Mouse (Mus musculus): Measurements from ENCODE around the gene Arl3. TPM values are rescaled to one million over a fixed set of nuclear protein-coding genes. Genes with fewer than 3 reads are reported as not detected.

Gene Arl3
- polyA plus RNA-seq, 1 experiment: 36.9 TPM

GRCm38 (mm10) chr19:46538213-46538612 lies 34.8 kb downstream of the Arl3 start:
- Histone ChIP-seq H3K27ac (ENCODE audit: insufficient read depth, low read depth, low read length) (no peak overlapping the region), H3K4me1 (ENCODE audit: control insufficient read depth, insufficient read depth, low read length) (no peaks in the 10 kb centered on the region), H3K4me3 (ENCODE audit: insufficient read depth, low read length) (no peak overlapping the region)
- TF ChIP-seq POLR2A (IDR thresholded peaks at IDR 0.05; ENCODE audit: borderline replicate concordance, low read depth, low read length) (no peak), CTCF (IDR thresholded peaks at IDR 0.05; ENCODE audit: low read depth, low read length) (no peak)

GRCm38 (mm10) chr19:46537357-46537756 lies 35.6 kb downstream of the Arl3 start:
- no peak for TF ChIP-seq CTCF (IDR thresholded peaks at IDR 0.05; ENCODE audit: low read depth, low read length)
- Histone ChIP-seq H3K27ac (ENCODE audit: insufficient read depth, low read depth, low read length) (no peak overlapping the region), H3K4me1 (ENCODE audit: control insufficient read depth, insufficient read depth, low read length) (no peaks in the 10 kb centered on the region; the same call in 1 of the 2 replicates), H3K4me3 (ENCODE audit: insufficient read depth, low read length) (no peak overlapping the region)

- Histone ChIP-seq H3K27ac (ENCODE audit: insufficient read depth, low read depth, low read length) (no peak overlapping the region), H3K4me1 (ENCODE audit: control insufficient read depth, insufficient read depth, low read length) (peaks cover 8% of the 10 kb centered on the region; the same call in 1 of the 2 replicates), H3K4me3 (ENCODE audit: insufficient read depth, low read length) (no peak overlapping the region)
- TF ChIP-seq CTCF (IDR thresholded peaks at IDR 0.05; ENCODE audit: low read depth, low read length) (no peak), POLR2A (IDR thresholded peaks at IDR 0.05; ENCODE audit: borderline replicate concordance, low read depth, low read length) (no peak)
Measured at GRCm38 (mm10) chr19:46534542-46535098, 38.4 kb downstream of the Arl3 start.

- TF ChIP-seq POLR2A (IDR thresholded peaks at IDR 0.05; ENCODE audit: borderline replicate concordance, low read depth, low read length) (no peak), CTCF (IDR thresholded peaks at IDR 0.05; ENCODE audit: low read depth, low read length) (no peak)
- H3K27ac ChIP-seq (ENCODE audit: insufficient read depth, low read depth, low read length): no peak overlapping the region
- H3K4me1 ChIP-seq (ENCODE audit: control insufficient read depth, insufficient read depth, low read length): peaks cover 11% of the 10 kb centered on the region
- no peak overlapping the region for H3K4me3 ChIP-seq (ENCODE audit: insufficient read depth, low read length)
Measured at GRCm38 (mm10) chr19:46533525-46533924, 39.5 kb downstream of the Arl3 start.

GRCm38 (mm10) chr19:46533066-46533465 lies 39.9 kb downstream of the Arl3 start:
- H3K4me3 ChIP-seq (ENCODE audit: insufficient read depth, low read length): no peak overlapping the region
- H3K4me1 ChIP-seq (ENCODE audit: control insufficient read depth, insufficient read depth, low read length): peaks cover 12% of the 10 kb centered on the region
- no peak overlapping the region for H3K27ac ChIP-seq (ENCODE audit: insufficient read depth, low read depth, low read length)
- TF ChIP-seq POLR2A (IDR thresholded peaks at IDR 0.05; ENCODE audit: borderline replicate concordance, low read depth, low read length) (no peak), CTCF (IDR thresholded peaks at IDR 0.05; ENCODE audit: low read depth, low read length) (no peak)

- Histone ChIP-seq H3K4me3 (ENCODE audit: insufficient read depth, low read length) (no peak overlapping the region), H3K4me1 (ENCODE audit: control insufficient read depth, insufficient read depth, low read length) (peaks cover 19% of the 10 kb centered on the region), H3K27ac (ENCODE audit: insufficient read depth, low read depth, low read length) (no peak overlapping the region)
- TF ChIP-seq CTCF (IDR thresholded peaks at IDR 0.05; ENCODE audit: low read depth, low read length) (no peak), POLR2A (IDR thresholded peaks at IDR 0.05; ENCODE audit: borderline replicate concordance, low read depth, low read length) (no peak)
Measured at GRCm38 (mm10) chr19:46532031-46532688, 40.8 kb downstream of the Arl3 start.

- no peak for TF ChIP-seq POLR2A (IDR thresholded peaks at IDR 0.05; ENCODE audit: borderline replicate concordance, low read depth, low read length)
- TF ChIP-seq CTCF (IDR thresholded peaks at IDR 0.05; ENCODE audit: low read depth, low read length): no peak
- H3K4me3 ChIP-seq (ENCODE audit: insufficient read depth, low read length): no peak overlapping the region
- peaks cover 25% of the 10 kb centered on the region for H3K4me1 ChIP-seq (ENCODE audit: control insufficient read depth, insufficient read depth, low read length)
- H3K27ac ChIP-seq (ENCODE audit: insufficient read depth, low read depth, low read length): no peak overlapping the region
Measured at GRCm38 (mm10) chr19:46531071-46532030, 41.6 kb downstream of the Arl3 start.

- H3K27ac ChIP-seq (ENCODE audit: insufficient read depth, low read depth, low read length): no peak overlapping the region
- H3K4me1 ChIP-seq (ENCODE audit: control insufficient read depth, insufficient read depth, low read length): peaks cover 33% of the 10 kb centered on the region
- TF ChIP-seq POLR2A (IDR thresholded peaks at IDR 0.05; ENCODE audit: borderline replicate concordance, low read depth, low read length): no peak
- no peak for TF ChIP-seq CTCF (IDR thresholded peaks at IDR 0.05; ENCODE audit: low read depth, low read length)
- no peak overlapping the region for H3K4me3 ChIP-seq (ENCODE audit: insufficient read depth, low read length)
Measured at GRCm38 (mm10) chr19:46530449-46530990, 42.5 kb downstream of the Arl3 start.

- TF ChIP-seq POLR2A (IDR thresholded peaks at IDR 0.05; ENCODE audit: borderline replicate concordance, low read depth, low read length) (no peak), CTCF (IDR thresholded peaks at IDR 0.05; ENCODE audit: low read depth, low read length) (no peak)
- no peak overlapping the region for H3K4me3 ChIP-seq (ENCODE audit: insufficient read depth, low read length)
- peaks cover 39% of the 10 kb centered on the region for H3K4me1 ChIP-seq (ENCODE audit: control insufficient read depth, insufficient read depth, low read length)
- H3K27ac ChIP-seq (ENCODE audit: insufficient read depth, low read depth, low read length): no peak overlapping the region
Measured at GRCm38 (mm10) chr19:46529601-46530448, 43.2 kb downstream of the Arl3 start.
